Mouse (Mus musculus) liver, postnatal 0 days (tissue): ENCODE measurements around the gene Rufy1.

Experiments used
- CTCF ChIP-seq: sonication (generic); IDR thresholded peaks from 2 replicates; pipeline ENCODE4 v1.5.1; 2016; ENCODE audit warnings: antibody characterized with exemption, low read depth
- EP300 ChIP-seq: IDR thresholded peaks from 2 replicates; pipeline ENCODE4 v1.6.1; 2016; ENCODE audit warnings: antibody characterized with exemption, low read depth, mild to moderate bottlenecking

DNA sequence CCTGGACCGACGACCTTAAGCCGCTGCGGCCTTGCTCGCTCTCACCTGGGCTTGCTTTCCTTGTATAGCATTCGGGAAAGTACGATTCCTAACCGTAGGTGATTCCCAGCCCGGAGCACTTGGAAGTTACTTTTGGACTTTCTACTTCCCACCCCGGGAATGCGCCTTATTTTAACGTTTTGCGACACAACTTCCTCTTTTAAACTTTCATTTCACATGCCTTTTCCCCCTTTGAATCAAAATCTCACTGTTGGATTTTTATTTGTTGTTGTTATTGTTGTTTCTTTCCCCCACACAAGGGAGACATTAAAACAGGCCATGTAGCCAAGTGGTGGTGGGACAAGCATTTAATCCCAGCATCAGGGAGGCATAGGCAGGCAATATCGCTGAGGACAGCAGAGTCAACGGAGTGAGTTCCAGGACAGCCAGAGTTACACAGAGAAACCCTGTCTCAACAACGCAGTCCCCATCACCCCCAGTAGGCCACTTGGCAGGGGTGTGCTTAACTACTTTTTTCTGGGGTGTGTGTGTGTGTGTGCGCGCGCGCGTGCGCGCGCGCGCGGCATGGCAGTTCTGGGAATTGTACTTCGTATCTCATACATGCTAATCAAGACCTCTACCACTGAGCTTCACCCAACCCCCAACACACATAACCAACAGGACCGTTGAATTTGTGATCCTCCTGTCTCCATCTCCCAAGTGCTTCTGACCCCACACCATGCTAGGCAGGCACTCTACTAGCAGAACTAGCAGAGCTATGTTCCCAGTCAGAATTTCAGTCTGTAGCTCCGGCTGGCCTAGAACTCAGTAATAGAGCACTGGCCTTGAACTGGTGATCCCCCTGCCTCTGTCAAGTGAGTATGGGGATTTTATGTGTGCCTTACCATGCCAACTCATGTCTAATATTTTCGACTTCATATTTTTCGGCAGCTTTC lies 476 bp upstream of the Rufy1 start:
- TF ChIP-seq CTCF, result no peak
- no peak for TF ChIP-seq EP300
